Mouse (Mus musculus): ENCODE measurements around the gene Gm10964. TPM values are rescaled to one million over a fixed set of nuclear protein-coding genes. Genes with fewer than 3 reads are reported as not detected.

Gm10964 gene
- polyA plus RNA-seq, 1 experiment from 2014 or later, result not detected

DNA sequence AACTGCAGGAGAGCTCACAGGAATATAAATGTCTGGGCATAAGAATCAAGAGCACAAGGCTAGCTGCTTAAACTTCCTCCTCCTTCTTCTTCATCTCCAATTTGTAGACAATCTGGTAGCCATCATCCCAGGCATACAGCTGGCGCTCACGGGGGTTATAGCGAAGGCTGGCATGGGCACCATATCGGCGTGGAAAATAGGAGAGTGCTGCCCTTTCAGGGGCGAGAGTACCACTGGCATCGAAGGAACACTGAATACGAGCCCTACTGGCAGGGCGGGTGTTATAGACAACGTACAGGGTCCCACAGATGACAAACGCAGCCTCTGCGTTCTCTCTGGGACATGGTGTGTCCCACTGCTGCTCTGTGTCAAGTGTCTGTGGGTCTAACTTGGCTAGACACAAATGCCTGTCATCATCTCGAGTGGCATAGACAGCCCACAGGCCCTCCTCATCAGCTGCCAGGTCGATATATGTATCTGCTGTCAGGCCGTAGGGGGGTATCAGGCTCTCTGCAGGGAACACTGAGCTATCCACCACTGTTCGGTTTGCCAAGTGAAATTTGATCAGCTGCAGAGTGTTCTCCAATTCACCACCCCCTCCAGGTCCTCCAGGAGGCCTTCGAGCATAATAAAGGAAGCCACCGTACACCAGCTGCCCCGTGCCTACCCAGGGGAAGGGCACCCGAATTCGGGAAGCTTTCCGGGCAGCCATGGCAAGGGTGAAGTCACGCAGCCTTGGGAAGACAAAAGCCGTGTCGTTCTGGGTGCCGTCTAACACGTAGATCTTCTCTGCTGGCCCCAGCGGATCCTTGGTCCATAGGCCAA lies 3.2 kb upstream of the Gm10964 start:
- no peaks in the 10 kb centered on the region for H3K9me3 ChIP-seq (replicated peaks)
- no peak for ATAC-seq (ENCODE audit: low FRiP score)
- H3K27ac ChIP-seq (replicated peaks), result peak overlapping the region; percentile 84; the same call in 1 of the 2 replicates
- H3K9ac ChIP-seq (replicated peaks), result no peak overlapping the region
- 63% methylated on average over 28 of the region's 28 CpGs for WGBS
- peak overlapping the region; percentile 27; the same call in 1 of the 2 replicates for H3K4me3 ChIP-seq (replicated peaks)
- H3K36me3 ChIP-seq, result no peaks in the 10 kb centered on the region
- peak overlapping the region; percentile 53 for H3K4me2 ChIP-seq
- peaks cover 66% of the 10 kb centered on the region for H3K4me1 ChIP-seq
- no peaks in the 10 kb centered on the region for H3K27me3 ChIP-seq (replicated peaks)

DNA sequence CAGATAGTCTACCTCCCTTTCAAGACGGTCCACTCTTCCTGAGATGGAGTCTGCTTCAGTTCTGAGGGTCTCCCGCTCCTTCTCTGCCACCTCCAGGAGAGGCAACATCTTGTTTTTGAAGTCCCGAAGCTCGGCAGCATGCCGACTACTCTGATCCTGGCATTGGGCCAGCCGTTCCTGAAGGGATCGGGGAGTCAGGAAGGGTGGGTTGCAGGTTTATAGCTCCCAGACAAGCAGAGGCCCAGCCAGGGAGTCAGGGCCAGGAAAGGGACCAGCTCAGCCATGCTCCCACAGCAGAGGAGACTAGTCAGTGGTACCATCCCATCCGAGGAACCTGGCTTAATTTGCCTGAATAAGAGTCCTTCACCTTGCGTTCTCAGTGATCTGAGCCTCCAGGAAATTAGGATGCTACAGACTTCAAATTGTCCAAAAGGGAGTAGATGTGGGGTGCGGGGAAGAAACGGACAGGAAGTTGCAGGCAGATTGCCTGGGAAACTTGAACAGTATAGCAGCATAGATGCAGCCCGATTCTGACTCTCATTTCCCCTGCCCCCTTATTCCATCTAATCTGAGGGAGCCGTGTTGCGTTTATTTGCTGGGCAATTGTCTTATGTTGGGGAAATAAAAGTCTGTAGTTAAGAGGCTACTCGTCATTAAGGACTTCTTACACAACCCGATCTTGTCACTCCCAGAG lies 2.0 kb upstream of the Gm10964 start:
- peak overlapping the region; percentile 21; the same call in 1 of the 2 replicates for H3K9ac ChIP-seq (replicated peaks)
- ATAC-seq (ENCODE audit: low FRiP score), result no peak
- H3K36me3 ChIP-seq, result peaks cover 8% of the 10 kb centered on the region
- no peaks in the 10 kb centered on the region for H3K9me3 ChIP-seq (replicated peaks)
- H3K4me1 ChIP-seq, result peaks cover 66% of the 10 kb centered on the region
- peak overlapping the region; percentile 84 for H3K27ac ChIP-seq (replicated peaks)
- H3K4me3 ChIP-seq (replicated peaks), result peak overlapping the region; percentile 27
- WGBS, result 34% methylated on average over 16 of the region's 16 CpGs
- peak overlapping the region; percentile 53 for H3K4me2 ChIP-seq
- no peaks in the 10 kb centered on the region for H3K27me3 ChIP-seq (replicated peaks)

DNA sequence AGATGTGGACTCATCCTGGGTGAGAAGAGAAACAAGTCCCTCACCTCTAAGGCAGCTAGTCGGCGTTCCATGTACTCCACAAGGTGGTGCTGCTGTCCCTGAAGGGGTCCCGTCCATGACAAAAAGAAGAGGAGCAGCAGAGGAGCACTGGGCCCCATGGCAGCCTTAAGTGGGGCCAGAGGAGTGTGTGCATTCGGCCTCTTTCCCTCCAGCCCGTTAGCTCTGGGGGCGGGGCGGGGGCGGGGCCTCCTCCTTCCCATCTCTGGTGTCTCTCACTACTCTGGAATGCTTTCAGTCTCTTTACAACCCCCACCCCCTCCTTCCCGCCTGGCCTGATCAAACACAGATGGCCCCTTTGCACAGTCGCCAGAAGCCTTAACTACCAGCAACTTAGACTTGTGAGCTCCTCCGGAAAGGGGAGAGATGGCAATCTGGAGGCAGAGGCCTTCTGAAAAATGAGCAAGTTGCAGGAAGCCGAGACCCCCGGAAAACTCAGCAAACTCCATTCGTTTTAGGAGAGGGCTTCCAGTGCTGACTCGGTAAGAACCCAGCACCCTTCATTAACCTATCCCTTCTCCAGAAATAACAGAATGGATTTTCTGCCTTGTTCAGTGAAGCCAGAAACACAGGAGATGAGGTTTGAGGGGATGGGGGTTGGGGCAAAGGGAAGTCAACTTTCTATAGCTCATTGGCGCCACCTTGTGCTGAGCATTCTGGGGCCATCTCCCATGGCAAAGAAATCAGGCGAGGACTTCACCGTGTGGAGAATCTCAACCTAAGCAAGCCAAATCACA lies 1.2 kb upstream of the Gm10964 start, which contains the start of gene Olfml3:
TSS of gene Olfml3 (minus strand) at position 224 of the 794 bp plus-strand sequence.
- Histone ChIP-seq H3K4me3 (replicated peaks) (peak within 1 kb of the TSS; percentile 27), H3K36me3 (peaks cover 11% of the 10 kb centered on the region), H3K27ac (replicated peaks) (peak within 1 kb of the TSS; percentile 84), H3K4me2 (peak within 1 kb of the TSS; percentile 53), H3K27me3 (replicated peaks) (no peaks in the 10 kb centered on the region), H3K4me1 (peaks cover 62% of the 10 kb centered on the region), H3K9me3 (replicated peaks) (no peaks in the 10 kb centered on the region), H3K9ac (replicated peaks) (peak within 1 kb of the TSS; percentile 32)
- under 1% methylated on average over 18 of the region's 18 CpGs for WGBS
- peak; percentile 64 for ATAC-seq (ENCODE audit: low FRiP score)

- 15% methylated on average over 5 of the region's 5 CpGs for WGBS
- peaks cover 39% of the 10 kb centered on the region for H3K4me1 ChIP-seq
- no peak overlapping the region for H3K4me3 ChIP-seq (replicated peaks)
- H3K36me3 ChIP-seq, result peaks cover 33% of the 10 kb centered on the region
- H3K27me3 ChIP-seq (replicated peaks), result no peaks in the 10 kb centered on the region
- H3K9ac ChIP-seq (replicated peaks), result 0 out of 2 replicates have a peak overlapping the region, but pooled peaks have one; percentile 23
- no peak for ATAC-seq (ENCODE audit: low FRiP score)
- no peaks in the 10 kb centered on the region for H3K9me3 ChIP-seq (replicated peaks)
- H3K27ac ChIP-seq (replicated peaks), result no peak overlapping the region
- H3K4me2 ChIP-seq, result no peak overlapping the region
Observed at GRCm38 (mm10) chr3:103740342-103740741, 1.2 kb downstream of the Gm10964 start.

GRCm38 (mm10) chr3:103743208-103743607 lies 4.0 kb downstream of the Gm10964 start:
- H3K27me3 ChIP-seq (replicated peaks), result no peaks in the 10 kb centered on the region
- no peak overlapping the region for H3K27ac ChIP-seq (replicated peaks)
- ATAC-seq (ENCODE audit: low FRiP score), result no peak
- 81% methylated on average over 6 of the region's 6 CpGs for WGBS
- no peak overlapping the region for H3K4me3 ChIP-seq (replicated peaks)
- H3K4me1 ChIP-seq, result peaks cover 11% of the 10 kb centered on the region
- no peaks in the 10 kb centered on the region for H3K9me3 ChIP-seq (replicated peaks)
- peaks cover 59% of the 10 kb centered on the region for H3K36me3 ChIP-seq
- H3K9ac ChIP-seq (replicated peaks), result no peak overlapping the region
- no peak overlapping the region for H3K4me2 ChIP-seq

GRCm38 (mm10) chr3:103745001-103745770 lies 6.0 kb downstream of the Gm10964 start:
- Histone ChIP-seq H3K9me3 (replicated peaks) (no peaks in the 10 kb centered on the region), H3K9ac (replicated peaks) (no peak overlapping the region), H3K27me3 (replicated peaks) (no peaks in the 10 kb centered on the region), H3K4me3 (replicated peaks) (no peak overlapping the region), H3K36me3 (peaks cover 77% of the 10 kb centered on the region), H3K4me1 (peaks cover 5% of the 10 kb centered on the region; the same call in 1 of the 2 replicates), H3K4me2 (no peak overlapping the region), H3K27ac (replicated peaks) (no peak overlapping the region)
- 82% methylated on average over 14 of the region's 14 CpGs for WGBS
- no peak for ATAC-seq (ENCODE audit: low FRiP score)

DNA sequence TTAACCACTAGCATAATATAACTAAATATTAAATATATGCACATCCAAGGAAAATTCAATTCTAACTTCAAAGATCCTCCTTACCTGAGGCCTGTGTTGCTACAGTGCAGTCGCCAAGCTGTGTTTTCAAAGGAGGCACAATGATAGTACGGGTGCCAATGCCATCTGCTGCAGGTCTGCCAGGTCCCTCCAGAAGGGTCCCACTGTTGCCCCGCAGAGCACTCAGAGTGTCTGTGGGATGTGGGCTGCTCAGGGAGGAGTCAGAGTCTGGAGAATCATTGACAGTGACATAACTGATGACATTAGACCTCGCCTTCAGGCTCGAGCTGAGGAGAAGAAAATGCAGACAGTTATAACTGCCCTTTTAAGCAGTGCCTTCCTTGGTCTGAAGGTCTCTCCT lies 7.5 kb downstream of the Gm10964 start:
- no peak overlapping the region for H3K9ac ChIP-seq (replicated peaks)
- no peaks in the 10 kb centered on the region for H3K27me3 ChIP-seq (replicated peaks)
- WGBS, result 81% methylated on average over 5 of the region's 5 CpGs
- no peak overlapping the region for H3K4me3 ChIP-seq (replicated peaks)
- H3K36me3 ChIP-seq, result peaks cover 76% of the 10 kb centered on the region
- no peak for ATAC-seq (ENCODE audit: low FRiP score)
- no peak overlapping the region for H3K27ac ChIP-seq (replicated peaks)
- no peak overlapping the region for H3K4me2 ChIP-seq
- no peaks in the 10 kb centered on the region for H3K9me3 ChIP-seq (replicated peaks)
- H3K4me1 ChIP-seq, result no peaks in the 10 kb centered on the region

GRCm38 (mm10) chr3:103751558-103751957 lies 12.4 kb downstream of the Gm10964 start:
- Histone ChIP-seq H3K36me3 (peaks cover 67% of the 10 kb centered on the region), H3K9me3 (replicated peaks) (no peaks in the 10 kb centered on the region), H3K4me2 (no peak overlapping the region), H3K27ac (replicated peaks) (no peak overlapping the region), H3K27me3 (replicated peaks) (no peaks in the 10 kb centered on the region), H3K4me3 (replicated peaks) (no peak overlapping the region), H3K9ac (replicated peaks) (no peak overlapping the region), H3K4me1 (no peaks in the 10 kb centered on the region)
- no peak for ATAC-seq (ENCODE audit: low FRiP score)
- WGBS, result 95% methylated on average over 2 of the region's 2 CpGs

DNA sequence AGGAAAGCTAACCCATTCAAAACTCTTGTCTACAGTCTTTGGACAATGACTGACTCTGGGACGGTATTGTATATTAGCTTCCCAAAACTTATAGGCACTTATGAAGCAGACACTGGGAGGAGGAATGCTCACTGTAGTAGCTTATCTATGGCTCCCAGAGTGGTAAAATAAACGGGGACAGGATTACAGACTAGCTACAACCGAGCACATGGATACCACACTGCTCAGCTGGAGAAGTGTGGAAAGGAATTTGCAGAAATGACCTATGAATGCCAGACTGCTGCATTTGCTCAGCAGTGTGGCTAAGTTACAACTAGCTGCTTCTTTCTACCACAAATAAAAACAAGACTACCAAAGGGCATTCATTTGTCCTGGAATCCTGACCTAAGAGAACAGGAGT lies 16.2 kb downstream of the Gm10964 start:
- ATAC-seq (ENCODE audit: low FRiP score), result no peak
- WGBS, result 85% methylated on average over 3 of the region's 3 CpGs
- Histone ChIP-seq H3K4me3 (replicated peaks) (no peak overlapping the region), H3K4me1 (no peaks in the 10 kb centered on the region), H3K27ac (replicated peaks) (no peak overlapping the region), H3K9me3 (replicated peaks) (no peaks in the 10 kb centered on the region), H3K36me3 (peaks cover 62% of the 10 kb centered on the region), H3K27me3 (replicated peaks) (no peaks in the 10 kb centered on the region), H3K9ac (replicated peaks) (no peak overlapping the region), H3K4me2 (no peak overlapping the region)

- no peaks in the 10 kb centered on the region for H3K4me1 ChIP-seq
- 82% methylated on average over 2 of the region's 2 CpGs for WGBS
- H3K4me2 ChIP-seq, result no peak overlapping the region
- H3K9ac ChIP-seq (replicated peaks), result no peak overlapping the region
- H3K9me3 ChIP-seq (replicated peaks), result no peaks in the 10 kb centered on the region
- no peak overlapping the region for H3K4me3 ChIP-seq (replicated peaks)
- no peak for ATAC-seq (ENCODE audit: low FRiP score)
- H3K36me3 ChIP-seq, result peaks cover 63% of the 10 kb centered on the region
- H3K27ac ChIP-seq (replicated peaks), result no peak overlapping the region
- no peaks in the 10 kb centered on the region for H3K27me3 ChIP-seq (replicated peaks)
Observed at GRCm38 (mm10) chr3:103756920-103757319, 17.8 kb downstream of the Gm10964 start.

GRCm38 (mm10) chr3:103758456-103758855 lies 19.3 kb downstream of the Gm10964 start:
- H3K9ac ChIP-seq (replicated peaks), result no peak overlapping the region
- H3K36me3 ChIP-seq, result peaks cover 61% of the 10 kb centered on the region
- H3K27ac ChIP-seq (replicated peaks), result no peak overlapping the region
- H3K4me1 ChIP-seq, result no peaks in the 10 kb centered on the region
- H3K27me3 ChIP-seq (replicated peaks), result no peaks in the 10 kb centered on the region
- no peaks in the 10 kb centered on the region for H3K9me3 ChIP-seq (replicated peaks)
- 66% methylated on average over 7 of the region's 7 CpGs for WGBS
- no peak overlapping the region for H3K4me3 ChIP-seq (replicated peaks)
- ATAC-seq (ENCODE audit: low FRiP score), result no peak
- H3K4me2 ChIP-seq, result no peak overlapping the region

Measured in neural tube, embryonic 15.5 days (tissue).